ENCODE assay signal across 8 mouse cellular contexts in the genomic region with DNA sequence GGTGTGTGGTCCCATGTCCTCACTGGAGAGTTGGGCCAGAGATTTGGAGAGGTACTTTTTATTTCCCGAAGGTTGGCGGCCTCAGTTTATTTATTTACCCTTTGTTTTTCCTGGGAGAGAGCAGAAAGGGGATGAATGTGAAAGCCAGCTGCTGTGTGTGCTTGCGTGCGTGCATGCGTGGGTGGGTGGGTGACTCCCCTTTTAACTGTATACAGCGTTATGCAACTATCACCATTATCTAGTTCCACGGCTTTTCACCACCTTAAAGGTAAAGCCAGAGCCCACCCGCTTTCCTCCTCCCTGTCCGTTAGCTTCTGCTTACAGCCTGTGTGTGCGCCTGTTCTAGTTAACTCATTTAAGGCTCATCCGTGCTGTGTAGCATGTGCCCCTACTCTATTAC. TPM values are rescaled to one million over a fixed set of nuclear protein-coding genes. Genes with fewer than 3 reads are reported as not detected.
DNase-seq lines count a peak whose midpoint lies in the region; ATAC-seq and TF ChIP-seq lines count a peak whose summit lies in the region.

No protein-coding gene starts in this region.

- ATAC-seq in lung, embryonic 14.5 days (ENCODE audit: insufficient read depth) = no peak
- no peak for ATAC-seq in forebrain, embryonic 11.5 days (replicated peaks; ENCODE audit: low FRiP score)
- no peak for ATAC-seq in limb, embryonic 12.5 days (ENCODE audit: insufficient number of reproducible peaks, insufficient read depth, low FRiP score, low TSS enrichment, low read depth)
- no peak for ATAC-seq in megakaryocyte progenitor cell, adult 5-6 weeks (replicated peaks; ENCODE audit: poor library complexity)

- no peak for DNase-seq in lung, embryonic 14.5 days
- no peak for DNase-seq in lung, adult 2 months
- DNase-seq in forebrain, embryonic 11.5 days (ENCODE audit: low spot score) = no peak
- no peak for DNase-seq in layer of hippocampus, adult 11-12 months (ENCODE audit: low spot score)
- no peak for DNase-seq in testis, postnatal 10 days (ENCODE audit: low spot score)

- no peak for TF ChIP-seq CTCF in lung, embryonic 14.5 days (IDR thresholded peaks at IDR 0.05; ENCODE audit: low read depth)
- TF ChIP-seq CTCF in lung, adult 2 months (IDR thresholded peaks at IDR 0.05; ENCODE audit: insufficient read depth, low read length) = no peak
- TF ChIP-seq CTCF in olfactory bulb, adult 2 months (IDR thresholded peaks at IDR 0.05; ENCODE audit: insufficient read depth, low read depth, low read length) = no peak

- WGBS in lung, embryonic 14.5 days = 65% methylated on average over 11 of the region's 11 CpGs
- 71% methylated on average over 11 of the region's 11 CpGs for WGBS in lung, adult 2 months
- WGBS in forebrain, embryonic 11.5 days = 77% methylated on average over 11 of the region's 11 CpGs
- WGBS in limb, embryonic 12.5 days = 84% methylated on average over 11 of the region's 11 CpGs
- 31% methylated on average over 11 of the region's 11 CpGs for WGBS in olfactory bulb, adult 2 months

- H3K9me3 ChIP-seq in lung, embryonic 14.5 days (ENCODE audit: low read depth, low read length) = no peaks in the 10 kb centered on the region
- H3K9me3 ChIP-seq in forebrain, embryonic 11.5 days (ENCODE audit: control insufficient read depth, low read length) = no peaks in the 10 kb centered on the region
- H3K9me3 ChIP-seq in limb, embryonic 12.5 days = no peaks in the 10 kb centered on the region

- peak overlapping the region; percentile 83; the same call in 1 of the 2 replicates for H3K9ac ChIP-seq in lung, embryonic 14.5 days
- H3K9ac ChIP-seq in forebrain, embryonic 11.5 days (ENCODE audit: low read length) = peak overlapping the region; percentile 86; the same call in 1 of the 2 replicates
- peak overlapping the region; percentile 89 for H3K9ac ChIP-seq in limb, embryonic 12.5 days (replicated peaks)

- no peaks in the 10 kb centered on the region for H3K27me3 ChIP-seq in lung, embryonic 14.5 days (ENCODE audit: insufficient read depth, low read length)
- H3K27me3 ChIP-seq in forebrain, embryonic 11.5 days (ENCODE audit: control insufficient read depth, insufficient read depth, low read length) = no peaks in the 10 kb centered on the region
- no peaks in the 10 kb centered on the region for H3K27me3 ChIP-seq in limb, embryonic 12.5 days

- peak overlapping the region; percentile 97 for H3K4me2 ChIP-seq in lung, embryonic 14.5 days
- peak overlapping the region; percentile 91; the same call in 1 of the 2 replicates for H3K4me2 ChIP-seq in forebrain, embryonic 11.5 days (ENCODE audit: low read depth, low read length, severe bottlenecking)
- H3K4me2 ChIP-seq in limb, embryonic 12.5 days = peak overlapping the region; percentile 86

- peaks cover 6% of the 10 kb centered on the region; the same call in 1 of the 2 replicates for H3K36me3 ChIP-seq in lung, embryonic 14.5 days (ENCODE audit: insufficient read depth)
- no peaks in the 10 kb centered on the region for H3K36me3 ChIP-seq in forebrain, embryonic 11.5 days (ENCODE audit: control insufficient read depth, insufficient read depth, low read length)
- no peaks in the 10 kb centered on the region for H3K36me3 ChIP-seq in limb, embryonic 12.5 days

- H3K4me1 ChIP-seq in lung, embryonic 14.5 days (ENCODE audit: insufficient read depth) = peaks cover 11% of the 10 kb centered on the region
- H3K4me1 ChIP-seq in lung, adult 2 months (ENCODE audit: control insufficient read depth, insufficient read depth, low read length) = peaks cover 14% of the 10 kb centered on the region
- H3K4me1 ChIP-seq in forebrain, embryonic 11.5 days (replicated peaks; ENCODE audit: control insufficient read depth, insufficient read depth, low read length) = peaks cover 2% of the 10 kb centered on the region; the same call in 1 of the 2 replicates
- H3K4me1 ChIP-seq in limb, embryonic 12.5 days (replicated peaks) = peaks cover 27% of the 10 kb centered on the region
- peaks cover 22% of the 10 kb centered on the region for H3K4me1 ChIP-seq in olfactory bulb, adult 2 months (ENCODE audit: control insufficient read depth, insufficient read depth, low read length)

- no peak overlapping the region for H3K27ac ChIP-seq in lung, embryonic 14.5 days (ENCODE audit: low read depth)
- H3K27ac ChIP-seq in forebrain, embryonic 11.5 days (ENCODE audit: low read depth, low read length) = no peak overlapping the region
- H3K27ac ChIP-seq in limb, embryonic 12.5 days = no peak overlapping the region
- H3K27ac ChIP-seq in olfactory bulb, adult 2 months (ENCODE audit: insufficient read depth, low read depth, low read length) = 0 out of 2 replicates have a peak overlapping the region, but pooled peaks have one; percentile 3

- H3K4me3 ChIP-seq in lung, embryonic 14.5 days (ENCODE audit: low read depth, low read length) = peak overlapping the region; percentile 92
- no peak overlapping the region for H3K4me3 ChIP-seq in lung, adult 2 months (replicated peaks; ENCODE audit: extremely low read depth, low read depth, low read length)
- H3K4me3 ChIP-seq in forebrain, embryonic 11.5 days (ENCODE audit: low read depth, low read length) = no peak overlapping the region
- peak overlapping the region; percentile 95; the same call in 1 of the 2 replicates for H3K4me3 ChIP-seq in limb, embryonic 12.5 days (replicated peaks)
- H3K4me3 ChIP-seq in olfactory bulb, adult 2 months (ENCODE audit: insufficient read depth, low read depth, low read length) = peak overlapping the region; percentile 91

- no peak for TF ChIP-seq POLR2A in lung, adult 2 months (IDR thresholded peaks at IDR 0.05; ENCODE audit: borderline replicate concordance, extremely low read depth, low read depth, low read length)
- no peak for TF ChIP-seq POLR2A in olfactory bulb, adult 2 months (IDR thresholded peaks at IDR 0.05; ENCODE audit: insufficient read depth, low read depth, low read length)

RNA-seq across cellular contexts. Expression of a gene that starts 1.7 kb away (rescaled TPM):
- 53.3 and 57.7 TPM in 2 replicates for polyA plus RNA-seq in lung, embryonic 14.5 days (2014; fragmentation: Nextera tagmentation; extraction: Ambion mirVana)
- 48.5 and 57.9 TPM in 2 replicates for polyA plus RNA-seq in lung, adult 2 months (2012; rRNA removed)
- 50.7 and 56.2 TPM in 2 replicates for polyA plus RNA-seq in forebrain, embryonic 11.5 days (2014; fragmentation: Nextera tagmentation; extraction: Ambion mirVana)
- polyA plus RNA-seq in limb, embryonic 12.5 days (2016; fragmentation: Nextera tagmentation; extraction: Ambion mirVana) = 54.0 and 54.9 TPM in 2 replicates
- polyA plus RNA-seq in olfactory bulb, adult 2 months (2012; ENCODE audit: insufficient read depth, insufficient read length, low replicate concordance, missing spikeins) = not detected in 2 replicates
- 18.8 and 21.5 TPM in 2 replicates for total RNA-seq in megakaryocyte progenitor cell, adult 5-6 weeks (2015)
- 37.2 and 37.4 TPM in 2 replicates for total RNA-seq in megakaryocyte progenitor cell, adult 5-6 weeks (2017)

RNA-seq across cellular contexts. Expression of a gene that starts 50.0 kb away (rescaled TPM):
- polyA plus RNA-seq in lung, embryonic 14.5 days (2014; fragmentation: Nextera tagmentation; extraction: Ambion mirVana) = 183 and 185 TPM in 2 replicates
- 105 and 162 TPM in 2 replicates for polyA plus RNA-seq in lung, adult 2 months (2012; rRNA removed)
- 148 and 150 TPM in 2 replicates for polyA plus RNA-seq in forebrain, embryonic 11.5 days (2014; fragmentation: Nextera tagmentation; extraction: Ambion mirVana)
- polyA plus RNA-seq in limb, embryonic 12.5 days (2016; fragmentation: Nextera tagmentation; extraction: Ambion mirVana) = 165 and 167 TPM in 2 replicates
- polyA plus RNA-seq in olfactory bulb, adult 2 months (2012; ENCODE audit: insufficient read depth, insufficient read length, low replicate concordance, missing spikeins) = not detected in 2 replicates
- total RNA-seq in megakaryocyte progenitor cell, adult 5-6 weeks (2015) = 23.0 and 39.2 TPM in 2 replicates
- 17.4 and 27.4 TPM in 2 replicates for total RNA-seq in megakaryocyte progenitor cell, adult 5-6 weeks (2017)

RNA-seq across cellular contexts. Expression of a gene that starts 52.1 kb away (rescaled TPM):
- 8.6 and 9.0 TPM in 2 replicates for polyA plus RNA-seq in lung, embryonic 14.5 days (2014; fragmentation: Nextera tagmentation; extraction: Ambion mirVana)
- polyA plus RNA-seq in lung, adult 2 months (2012; rRNA removed) = 24.5 and 25.6 TPM in 2 replicates
- polyA plus RNA-seq in forebrain, embryonic 11.5 days (2014; fragmentation: Nextera tagmentation; extraction: Ambion mirVana) = 11.5 and 11.9 TPM in 2 replicates
- 4.7 and 5.8 TPM in 2 replicates for polyA plus RNA-seq in limb, embryonic 12.5 days (2016; fragmentation: Nextera tagmentation; extraction: Ambion mirVana)
- polyA plus RNA-seq in olfactory bulb, adult 2 months (2012; ENCODE audit: insufficient read depth, insufficient read length, low replicate concordance, missing spikeins) = not detected in 2 replicates
- 11.6 and 15.8 TPM in 2 replicates for total RNA-seq in megakaryocyte progenitor cell, adult 5-6 weeks (2015)
- total RNA-seq in megakaryocyte progenitor cell, adult 5-6 weeks (2017) = 8.1 and 9.3 TPM in 2 replicates

RNA-seq across cellular contexts. Expression of a gene that starts 52.3 kb away (rescaled TPM):
- 12.0 and 13.5 TPM in 2 replicates for polyA plus RNA-seq in lung, embryonic 14.5 days (2014; fragmentation: Nextera tagmentation; extraction: Ambion mirVana)
- 18.8 and 19.5 TPM in 2 replicates for polyA plus RNA-seq in lung, adult 2 months (2012; rRNA removed)
- polyA plus RNA-seq in forebrain, embryonic 11.5 days (2014; fragmentation: Nextera tagmentation; extraction: Ambion mirVana) = 10.9 and 13.0 TPM in 2 replicates
- polyA plus RNA-seq in limb, embryonic 12.5 days (2016; fragmentation: Nextera tagmentation; extraction: Ambion mirVana) = 12.7 and 13.8 TPM in 2 replicates
- polyA plus RNA-seq in olfactory bulb, adult 2 months (2012; ENCODE audit: insufficient read depth, insufficient read length, low replicate concordance, missing spikeins) = not detected in 2 replicates
- 0.81 and 2.6 TPM in 2 replicates for total RNA-seq in megakaryocyte progenitor cell, adult 5-6 weeks (2015)
- 0.21 and 0.64 TPM in 2 replicates for total RNA-seq in megakaryocyte progenitor cell, adult 5-6 weeks (2017)

Comparison
In these comparisons a context has a peak if more than half of its experiments do, and no peak if none do; other contexts are left out.
1. H3K4me3 ChIP-seq: peak in lung, embryonic 14.5 days (single experiment), limb, embryonic 12.5 days (single experiment) and olfactory bulb, adult 2 months (single experiment); none in lung, adult 2 months (single experiment) and forebrain, embryonic 11.5 days (single experiment).
2. RNA of a gene that starts 50.0 kb away (polyA plus RNA-seq): 183 to 185 TPM in lung, embryonic 14.5 days, 165 to 167 TPM in limb, embryonic 12.5 days, 148 to 150 TPM in forebrain, embryonic 11.5 days and 105 to 162 TPM in lung, adult 2 months; not detected in olfactory bulb, adult 2 months; every median in the first group is over 100 times any median in the second.
3. Peak in every context shown above with its lines, with median percentiles within 50 percentile points of each other: H3K4me2 ChIP-seq and H3K9ac ChIP-seq.